Mouse (Mus musculus) cerebellum, adult 9-11 months (tissue): ENCODE results near the gene Klra5.
"Not testable (repeated sequence)": the region's sequence is repeated elsewhere in the genome, so short reads cannot be mapped to it uniquely, and the experiment has no call there.

Experiments used
- DNase-seq: peaks from one replicate; pipeline ENCODE4 v3.0.0; 2022

Gene Klra5

GRCm38 (mm10) chr6:129917476-129917946 lies at the start of gene Klra5:
Klra5 (minus strand) TSS chr6:129917650.
- not testable (repeated sequence) for DNase-seq

- DNase-seq = no peak
Observed at GRCm38 (mm10) chr6:129916996-129917395, 454 bp downstream of the Klra5 start.

- DNase-seq = no peak
Observed at GRCm38 (mm10) chr6:129882525-129882924, 34.9 kb downstream of the Klra5 start.

- DNase-seq = no peak
Observed at GRCm38 (mm10) chr6:129876549-129876948, 40.9 kb downstream of the Klra5 start, which contains the start of gene Klra17. Klra17 (minus strand) TSS chr6:129876672.

DNA sequence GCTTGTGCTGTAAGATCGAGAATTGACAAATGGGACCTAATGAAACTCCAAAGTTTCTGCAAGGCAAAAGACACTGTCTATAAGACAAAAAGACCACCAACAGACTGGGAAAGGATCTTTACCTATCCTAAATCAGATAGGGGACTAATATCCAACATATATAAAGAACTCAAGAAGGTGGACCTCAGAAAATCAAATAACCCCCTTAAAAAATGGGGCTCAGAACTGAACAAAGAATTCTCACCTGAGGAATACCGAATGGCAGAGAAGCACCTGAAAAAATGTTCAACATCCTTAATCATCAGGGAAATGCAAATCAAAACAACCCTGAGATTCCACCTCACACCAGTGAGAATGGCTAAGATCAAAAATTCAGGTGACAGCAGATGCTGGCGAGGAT lies 55.1 kb downstream of the Klra5 start, which contains the start of gene Gm17631:
Gene Gm17631, plus strand, starts transcription at position 301 of the 400 bp plus-strand sequence.
- DNase-seq = not testable (repeated sequence)
